Mouse (Mus musculus): ENCODE data around the gene Neurl2. TPM values are rescaled to one million over a fixed set of nuclear protein-coding genes. Genes with fewer than 3 reads are reported as not detected.
"Not testable (repeated sequence)": the region's sequence is repeated elsewhere in the genome, so short reads cannot be mapped to it uniquely, and the experiment has no call there.

Gene Neurl2
- total RNA-seq (2021) = 1 to 10 TPM; 3.4 to 4.6 TPM

GRCm38 (mm10) chr2:164833314-164833959 lies at the start of gene Neurl2:
TSS of gene Neurl2 (minus strand) at chr2:164833456.
- DNase-seq (ENCODE audit: extremely low spot score in 1 of 2, low spot score in 1 of 2) = peak; percentile 87 to 93

GRCm38 (mm10) chr2:164882619-164883018 lies 49.4 kb upstream of the Neurl2 start:
- DNase-seq (ENCODE audit: extremely low spot score in 1 of 2, low spot score in 1 of 2) = no peak

- DNase-seq (ENCODE audit: extremely low spot score in 1 of 2, low spot score in 1 of 2) = peak; percentile 83 to 91
These were observed 46.5 kb upstream of the Neurl2 start for GRCm38 (mm10) chr2:164879568-164880277.

GRCm38 (mm10) chr2:164879228-164879567 lies 45.9 kb upstream of the Neurl2 start, which contains the start of gene Pcif1:
TSS of gene Pcif1 (plus strand) at chr2:164879304.
- peak in 1 of 2 experiments; percentile 93 for DNase-seq (ENCODE audit: extremely low spot score in 1 of 2, low spot score in 1 of 2)

- peak in 1 of 2 experiments; percentile 25 for DNase-seq (ENCODE audit: extremely low spot score in 1 of 2, low spot score in 1 of 2)
These were observed 45.4 kb upstream of the Neurl2 start for GRCm38 (mm10) chr2:164878509-164879227.

GRCm38 (mm10) chr2:164877376-164878215 lies 44.3 kb upstream of the Neurl2 start:
- not testable (repeated sequence) for DNase-seq (ENCODE audit: extremely low spot score in 1 of 2, low spot score in 1 of 2)

- DNase-seq (ENCODE audit: extremely low spot score in 1 of 2, low spot score in 1 of 2) = not testable (repeated sequence)
These were observed 42.4 kb upstream of the Neurl2 start for GRCm38 (mm10) chr2:164875648-164876047.

- DNase-seq (ENCODE audit: extremely low spot score in 1 of 2, low spot score in 1 of 2) = no peak
These were observed 41.0 kb upstream of the Neurl2 start for GRCm38 (mm10) chr2:164874239-164874769.

- no peak for DNase-seq (ENCODE audit: extremely low spot score in 1 of 2, low spot score in 1 of 2)
These were observed 40.4 kb upstream of the Neurl2 start for GRCm38 (mm10) chr2:164873621-164874020.

GRCm38 (mm10) chr2:164871602-164872303 lies 38.5 kb upstream of the Neurl2 start:
- DNase-seq (ENCODE audit: extremely low spot score in 1 of 2, low spot score in 1 of 2) = no peak

GRCm38 (mm10) chr2:164868491-164868890 lies 35.2 kb upstream of the Neurl2 start:
- no peak for DNase-seq (ENCODE audit: extremely low spot score in 1 of 2, low spot score in 1 of 2)

GRCm38 (mm10) chr2:164867566-164867965 lies 34.3 kb upstream of the Neurl2 start:
- DNase-seq (ENCODE audit: extremely low spot score in 1 of 2, low spot score in 1 of 2) = no peak

GRCm38 (mm10) chr2:164866741-164867551 lies 33.7 kb upstream of the Neurl2 start:
- no peak for DNase-seq (ENCODE audit: extremely low spot score in 1 of 2, low spot score in 1 of 2)

- DNase-seq (ENCODE audit: extremely low spot score in 1 of 2, low spot score in 1 of 2) = no peak
These were observed 31.3 kb upstream of the Neurl2 start for GRCm38 (mm10) chr2:164864593-164864992.

- not testable (repeated sequence) for DNase-seq (ENCODE audit: extremely low spot score in 1 of 2, low spot score in 1 of 2)
These were observed 30.2 kb upstream of the Neurl2 start for GRCm38 (mm10) chr2:164863411-164863810.

GRCm38 (mm10) chr2:164862179-164862861 lies 29.1 kb upstream of the Neurl2 start:
- no peak for DNase-seq (ENCODE audit: extremely low spot score in 1 of 2, low spot score in 1 of 2)

GRCm38 (mm10) chr2:164861094-164861493 lies 27.8 kb upstream of the Neurl2 start:
- DNase-seq (ENCODE audit: extremely low spot score in 1 of 2, low spot score in 1 of 2) = no peak

Measured in layer of hippocampus, postnatal 25 days (tissue).